Mouse (Mus musculus) testis, adult 2 months (tissue): Measurements from ENCODE around the gene Mgat5.

ENCODE experiments used
- CTCF ChIP-seq: fragments of 200-500 bp; IDR thresholded peaks from 2 replicates; pipeline ENCODE4 v1.5.1; 2012; ENCODE audit warnings: low read depth, mild to moderate bottlenecking, inconsistent platforms, low read length, moderate library complexity; ENCODE audit not compliant: control insufficient read depth, insufficient read depth, insufficient replicate concordance
- POLR2A ChIP-seq: fragments of 200-500 bp; IDR thresholded peaks from 2 replicates; pipeline ENCODE4 v1.6.1; 2012; ENCODE audit warnings: low read depth, mild to moderate bottlenecking, inconsistent platforms, low read length, moderate library complexity; ENCODE audit not compliant: control insufficient read depth

- TF ChIP-seq CTCF = no peak
- TF ChIP-seq POLR2A = no peak
Measured at GRCm38 (mm10) chr1:127322169-127322805, 117.5 kb downstream of the Mgat5 start.
